Mouse (Mus musculus) megakaryocyte, embryonic 14.5 days (primary cell): ENCODE results near the gene 1700017B05Rik.

Source experiments
- FLI1 ChIP-seq: IDR thresholded peaks from 2 replicates; pipeline ENCODE4 v1.6.1; 2012; ENCODE audit warnings: low read length, inconsistent platforms, mixed read lengths
- GATA1 ChIP-seq: IDR thresholded peaks from 3 replicates; pipeline ENCODE4 v1.6.1; 2012; ENCODE audit warnings: mixed read lengths, low read length, inconsistent platforms, borderline replicate concordance

- TF ChIP-seq GATA1 (no peak; the same call in 2 of the 3 replicates), FLI1 (no peak)
Measured at GRCm38 (mm10) chr9:57268575-57268974, 6.2 kb upstream of the 1700017B05Rik start.
